In the genomic region with DNA sequence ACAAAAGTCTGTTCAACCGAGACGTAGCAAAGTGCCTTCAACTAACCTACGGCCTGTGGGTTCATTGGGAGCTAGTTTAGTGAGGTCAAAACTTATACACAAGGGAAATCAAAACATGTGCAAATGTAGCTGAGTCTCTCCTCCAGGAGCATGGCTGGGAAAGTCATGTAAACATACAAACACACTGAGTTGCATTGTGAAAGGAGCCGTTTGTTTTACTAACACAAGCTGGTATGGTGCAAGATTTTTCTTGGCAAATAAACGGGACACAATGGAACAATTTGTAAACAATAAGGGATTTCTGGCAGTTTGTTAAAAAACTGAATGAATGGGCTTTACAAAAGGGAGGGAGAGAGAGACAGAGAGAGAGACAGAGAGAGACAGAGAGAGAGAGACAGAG, we compare ENCODE assay signal across 25 mouse cellular contexts.
"Had no signal": no experiment of that assay in that cellular context is flagged by ENCODE, and none has a peak within 500 bp of the region (broad histone marks: within the 10 kb centered on the region; RNA-seq: fewer than 3 reads in every experiment).

No protein-coding gene starts in this region.

- H3K4me2 ChIP-seq: heart, embryonic 12.5 days; hindbrain, embryonic 12.5 days; hindbrain, embryonic 14.5 days; intestine, embryonic 15.5 days; limb, embryonic 13.5 days; limb, embryonic 15.5 days had no signal

- DNase-seq: gastrocnemius, adult 2 months; gastrocnemius, postnatal 10 days; gastrocnemius, postnatal 25 days; heart, adult 18-20 months; heart, postnatal 10 days; heart, postnatal 4 days; kidney, adult 18-20 months; kidney, adult 8-10 months; kidney, postnatal 14 days; kidney, postnatal 36 days; layer of hippocampus, adult 9-11 months; layer of hippocampus, postnatal 36 days; left cerebral cortex, postnatal 4 days had no signal

- H3K27me3 ChIP-seq: heart, embryonic 12.5 days; hindbrain, embryonic 12.5 days; intestine, embryonic 15.5 days; limb, embryonic 13.5 days; limb, embryonic 15.5 days had no signal

- H3K9me3 ChIP-seq: heart, embryonic 10.5 days; heart, embryonic 12.5 days; hindbrain, embryonic 10.5 days; hindbrain, embryonic 12.5 days; intestine, embryonic 15.5 days; limb, embryonic 13.5 days; limb, embryonic 15.5 days had no signal

- H3K4me1 ChIP-seq: heart, embryonic 10.5 days; heart, embryonic 12.5 days; hindbrain, embryonic 10.5 days; hindbrain, embryonic 12.5 days; intestine, embryonic 15.5 days; limb, embryonic 13.5 days; limb, embryonic 15.5 days had no signal

- H3K36me3 ChIP-seq: heart, embryonic 10.5 days; heart, embryonic 12.5 days; hindbrain, embryonic 10.5 days; hindbrain, embryonic 12.5 days; intestine, embryonic 15.5 days; limb, embryonic 13.5 days; limb, embryonic 15.5 days had no signal

- H3K9ac ChIP-seq: heart, embryonic 12.5 days; hindbrain, embryonic 12.5 days; hindbrain, embryonic 14.5 days; intestine, embryonic 15.5 days; limb, embryonic 13.5 days; limb, embryonic 15.5 days had no signal

- H3K4me3 ChIP-seq: gastrocnemius, adult 2 months; heart, embryonic 10.5 days; heart, embryonic 12.5 days; hindbrain, embryonic 10.5 days; hindbrain, embryonic 12.5 days; intestine, embryonic 15.5 days; limb, embryonic 13.5 days; limb, embryonic 15.5 days had no signal

- ATAC-seq: hindbrain, embryonic 16.5 days; inflammation-experienced regulatory T-cells, adult 6 months; intestine, embryonic 15.5 days; intestine, postnatal 0 days had no signal

- H3K27ac ChIP-seq: gastrocnemius, adult 2 months; heart, embryonic 10.5 days; hindbrain, embryonic 10.5 days; hindbrain, embryonic 12.5 days; hindbrain, embryonic 14.5 days; intestine, embryonic 15.5 days; kidney, postnatal 0 days; limb, embryonic 13.5 days; limb, embryonic 15.5 days had no signal
